Mouse (Mus musculus): ENCODE measurements around the gene Tpd52l2. TPM values are rescaled to one million over a fixed set of nuclear protein-coding genes. Genes with fewer than 3 reads are reported as not detected.
"Not testable (repeated sequence)": the region's sequence is repeated elsewhere in the genome, so short reads cannot be mapped to it uniquely, and the experiment has no call there.

Gene Tpd52l2
- polyA plus RNA-seq, 1 experiment: 79.2 TPM

- no peak for TF ChIP-seq FOSL1 (IDR thresholded peaks at IDR 0.05; ENCODE audit: insufficient read depth, low read length, poor library complexity, severe bottlenecking)
- TF ChIP-seq CTCF (IDR thresholded peaks at IDR 0.05; ENCODE audit: control insufficient read depth, insufficient read depth, insufficient read length): no peak
- H3K36me3 ChIP-seq (ENCODE audit: control insufficient read depth, insufficient read depth): no peaks in the 10 kb centered on the region
- H3K4me3 ChIP-seq (ENCODE audit: insufficient read depth, poor library complexity, severe bottlenecking): no peak overlapping the region
- no peaks in the 10 kb centered on the region for H3K79me2 ChIP-seq (ENCODE audit: control insufficient read depth, insufficient read depth)
- no peaks in the 10 kb centered on the region for H3K79me3 ChIP-seq (ENCODE audit: low read depth)
- H3K27me3 ChIP-seq (ENCODE audit: control insufficient read depth, insufficient read depth, insufficient read length): peaks cover 7% of the 10 kb centered on the region
- no peak overlapping the region for H3ac ChIP-seq (ENCODE audit: control insufficient read depth, insufficient read length, low read depth)
Measured at GRCm38 (mm10) chr2:181491432-181492205, 5.3 kb upstream of the Tpd52l2 start.

DNA sequence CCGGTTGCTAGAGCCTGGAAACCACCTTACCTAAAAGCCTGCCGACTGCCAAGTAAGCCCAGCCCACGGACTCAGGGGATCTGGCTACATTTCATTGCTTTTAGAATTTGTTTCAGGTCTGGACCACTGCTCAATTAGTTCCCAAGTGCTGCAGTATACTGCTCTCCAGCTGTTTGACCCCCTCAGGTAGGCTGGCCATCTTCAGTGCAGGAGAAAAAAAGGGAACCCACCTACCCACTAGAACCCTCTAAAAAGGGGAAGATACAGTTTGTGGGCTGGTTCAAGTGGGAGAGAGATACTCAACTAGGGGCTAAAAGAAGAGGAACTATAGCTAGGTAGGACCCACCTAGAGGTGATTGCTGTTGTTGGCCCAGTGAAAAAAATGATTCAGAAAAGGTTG, 4.7 kb upstream of the Tpd52l2 start:
- H3K36me3 ChIP-seq (ENCODE audit: control insufficient read depth, insufficient read depth): no peaks in the 10 kb centered on the region
- no peak overlapping the region for H3K4me3 ChIP-seq (ENCODE audit: insufficient read depth, poor library complexity, severe bottlenecking)
- H3K27me3 ChIP-seq (ENCODE audit: control insufficient read depth, insufficient read depth, insufficient read length): peaks cover 4% of the 10 kb centered on the region
- no peak overlapping the region for H3ac ChIP-seq (ENCODE audit: control insufficient read depth, insufficient read length, low read depth)
- H3K79me3 ChIP-seq (ENCODE audit: low read depth): no peaks in the 10 kb centered on the region
- TF ChIP-seq CEBPB (IDR thresholded peaks at IDR 0.05; ENCODE audit: low read depth): no peak
- TF ChIP-seq MYOD1 (IDR thresholded peaks at IDR 0.05; ENCODE audit: control insufficient read depth, insufficient read length, low read depth): no peak
- no peak for TF ChIP-seq CTCF (IDR thresholded peaks at IDR 0.05; ENCODE audit: control insufficient read depth, insufficient read depth, insufficient read length)
- no peak for TF ChIP-seq MAX (IDR thresholded peaks at IDR 0.05)
- H3K79me2 ChIP-seq (ENCODE audit: control insufficient read depth, insufficient read depth): peaks cover 2% of the 10 kb centered on the region

DNA sequence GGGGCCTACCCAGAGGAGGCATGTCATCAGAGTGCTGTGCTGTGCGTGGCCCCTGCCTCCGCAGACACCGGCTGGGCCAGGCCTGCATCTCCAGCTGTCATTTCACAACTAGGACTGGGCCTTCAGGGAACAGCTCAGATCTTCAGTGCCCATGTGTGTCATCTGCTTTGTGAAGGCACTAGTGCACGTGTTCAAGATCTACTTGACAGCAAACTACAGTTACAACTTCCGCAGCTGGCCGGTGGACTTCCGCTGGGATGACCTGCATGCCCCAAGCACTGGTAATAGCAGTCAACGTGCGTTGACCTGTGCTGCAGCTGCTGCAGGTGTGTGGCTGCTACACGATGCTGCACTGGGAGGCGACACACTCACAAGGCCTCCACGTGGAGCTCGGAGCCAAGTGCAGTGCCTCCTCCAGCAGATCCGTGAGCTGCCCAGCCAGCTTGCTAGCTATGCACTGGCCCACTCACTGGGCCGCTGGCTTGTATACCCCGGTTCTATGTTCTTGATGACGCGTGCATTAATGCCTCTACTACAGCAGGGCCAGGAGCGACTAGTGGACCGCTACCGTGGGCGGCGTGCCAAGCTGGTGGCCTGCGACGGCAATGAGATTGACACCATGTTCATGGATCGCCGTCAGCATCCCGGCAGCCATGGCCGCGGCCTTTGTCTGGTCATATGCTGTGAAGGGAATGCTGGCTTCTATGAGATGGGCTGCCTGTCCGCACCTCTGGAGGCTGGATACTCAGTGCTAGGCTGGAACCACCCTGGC, 3.6 kb upstream of the Tpd52l2 start, which contains the start of gene Abhd16b:
Gene Abhd16b (plus strand): TSS at position 51 of the 772 bp plus-strand sequence.
- Histone ChIP-seq H3K36me3 (ENCODE audit: control insufficient read depth, insufficient read depth) (no peaks in the 10 kb centered on the region), H3K79me2 (ENCODE audit: control insufficient read depth, insufficient read depth) (peaks cover 13% of the 10 kb centered on the region), H3K79me3 (ENCODE audit: low read depth) (peaks cover 7% of the 10 kb centered on the region), H3K27me3 (ENCODE audit: control insufficient read depth, insufficient read depth, insufficient read length) (peaks cover 4% of the 10 kb centered on the region), H3ac (ENCODE audit: control insufficient read depth, insufficient read length, low read depth) (no peak within 1 kb of the TSS), H3K4me3 (ENCODE audit: insufficient read depth, poor library complexity, severe bottlenecking) (no peak within 1 kb of the TSS)
- no peak for TF ChIP-seq MYOD1 (IDR thresholded peaks at IDR 0.05; ENCODE audit: control insufficient read depth, insufficient read length, low read depth)
- TF ChIP-seq USF1 (IDR thresholded peaks at IDR 0.05; ENCODE audit: low read depth): no peak
- TF ChIP-seq MYOG (IDR thresholded peaks at IDR 0.05; ENCODE audit: control insufficient read depth, extremely low read depth, insufficient read length): no peak
- TF ChIP-seq CTCF (IDR thresholded peaks at IDR 0.05; ENCODE audit: control insufficient read depth, insufficient read depth, insufficient read length): no peak
- no peak for TF ChIP-seq CEBPB (IDR thresholded peaks at IDR 0.05; ENCODE audit: low read depth)
- no peak for TF ChIP-seq MAX (IDR thresholded peaks at IDR 0.05)
- TF ChIP-seq FOSL1 (IDR thresholded peaks at IDR 0.05; ENCODE audit: insufficient read depth, low read length, poor library complexity, severe bottlenecking): no peak

DNA sequence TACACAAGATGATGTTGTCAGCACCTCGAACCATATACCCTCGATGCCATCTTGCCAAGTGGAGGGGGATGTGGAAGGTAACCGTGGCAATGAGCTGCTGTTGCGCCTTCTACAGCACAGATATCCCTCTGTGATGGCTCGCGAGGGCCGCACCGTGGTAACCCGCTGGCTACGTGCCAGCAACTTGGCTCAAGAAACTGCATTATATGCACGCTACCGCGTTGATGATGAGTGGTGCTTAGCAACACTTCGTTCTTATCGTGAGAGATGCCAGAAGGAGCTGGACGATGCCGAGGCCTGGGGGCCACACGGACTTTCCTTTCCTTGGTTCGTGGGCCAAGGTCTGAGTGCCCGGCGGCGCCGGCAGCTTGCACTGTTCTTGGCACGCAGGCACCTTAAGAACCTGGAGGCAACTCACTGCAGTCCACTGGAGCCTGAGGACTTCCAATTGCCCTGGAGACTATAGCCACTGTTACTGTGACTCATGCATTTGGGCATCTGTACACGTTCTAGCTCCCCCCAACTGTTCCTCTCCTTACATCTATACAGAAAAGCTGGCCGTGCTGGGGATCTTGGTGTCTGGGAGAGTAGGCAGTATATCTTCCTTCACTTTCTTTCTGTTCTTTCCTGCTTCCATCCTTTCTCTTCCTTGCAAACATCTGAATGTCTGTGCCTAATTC, 2.5 kb upstream of the Tpd52l2 start:
- H3K27me3 ChIP-seq (ENCODE audit: control insufficient read depth, insufficient read depth, insufficient read length): peaks cover 4% of the 10 kb centered on the region
- peaks cover 18% of the 10 kb centered on the region for H3K79me3 ChIP-seq (ENCODE audit: low read depth)

DNA sequence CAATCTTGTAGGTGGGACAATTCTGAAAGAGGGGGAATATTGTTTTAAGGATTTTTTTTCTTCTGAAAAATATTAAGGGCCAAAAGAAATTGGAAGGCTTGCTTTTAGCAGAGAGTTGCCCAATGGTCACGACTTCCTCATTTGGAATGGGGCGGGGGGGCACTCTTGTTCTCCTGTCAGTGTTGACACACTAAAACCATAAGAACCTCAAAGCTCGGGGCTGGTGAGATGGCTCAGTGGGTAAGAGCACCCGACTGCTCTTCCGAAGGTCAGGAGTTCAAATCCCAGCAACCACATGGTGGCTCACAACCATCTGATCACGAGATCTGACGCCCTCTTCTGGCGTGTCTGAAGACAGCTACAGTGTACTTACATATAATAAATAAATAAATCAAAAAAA, 1.1 kb upstream of the Tpd52l2 start:
- Histone ChIP-seq H3K79me3 (ENCODE audit: low read depth) (peaks cover 30% of the 10 kb centered on the region), H3K4me3 (ENCODE audit: insufficient read depth, poor library complexity, severe bottlenecking) (peak overlapping the region; percentile 89), H3K79me2 (ENCODE audit: control insufficient read depth, insufficient read depth) (peaks cover 38% of the 10 kb centered on the region), H3K36me3 (ENCODE audit: control insufficient read depth, insufficient read depth) (peaks cover 18% of the 10 kb centered on the region)
- not testable (repeated sequence) for H3ac ChIP-seq (ENCODE audit: control insufficient read depth, insufficient read length, low read depth); H3K27me3 ChIP-seq (ENCODE audit: control insufficient read depth, insufficient read depth, insufficient read length)

More for the DNA sequence above, 2.5 kb upstream of the Tpd52l2 start:
- TF ChIP-seq MYOD1 (IDR thresholded peaks at IDR 0.05; ENCODE audit: control insufficient read depth, insufficient read length, low read depth): no peak
- no peak for TF ChIP-seq FOSL1 (IDR thresholded peaks at IDR 0.05; ENCODE audit: insufficient read depth, low read length, poor library complexity, severe bottlenecking)
- H3K79me2 ChIP-seq (ENCODE audit: control insufficient read depth, insufficient read depth): peaks cover 24% of the 10 kb centered on the region
- no peak overlapping the region for H3K4me3 ChIP-seq (ENCODE audit: insufficient read depth, poor library complexity, severe bottlenecking)
- H3ac ChIP-seq (ENCODE audit: control insufficient read depth, insufficient read length, low read depth): no peak overlapping the region
- H3K36me3 ChIP-seq (ENCODE audit: control insufficient read depth, insufficient read depth): peaks cover 3% of the 10 kb centered on the region

- Histone ChIP-seq H3K79me2 (ENCODE audit: control insufficient read depth, insufficient read depth) (peaks cover 43% of the 10 kb centered on the region), H3K79me3 (ENCODE audit: low read depth) (peaks cover 34% of the 10 kb centered on the region), H3ac (ENCODE audit: control insufficient read depth, insufficient read length, low read depth) (peak overlapping the region; percentile 27), H3K4me3 (ENCODE audit: insufficient read depth, poor library complexity, severe bottlenecking) (peak overlapping the region; percentile 89), H3K36me3 (ENCODE audit: control insufficient read depth, insufficient read depth) (peaks cover 22% of the 10 kb centered on the region), H3K27me3 (ENCODE audit: control insufficient read depth, insufficient read depth, insufficient read length) (peaks cover 4% of the 10 kb centered on the region)
- peak; percentile 46 for TF ChIP-seq CTCF (IDR thresholded peaks at IDR 0.05; ENCODE audit: control insufficient read depth, insufficient read depth, insufficient read length)
- TF ChIP-seq MYOG (IDR thresholded peaks at IDR 0.05; ENCODE audit: control insufficient read depth, extremely low read depth, insufficient read length): no peak
Measured at GRCm38 (mm10) chr2:181496281-181496680, 661 bp upstream of the Tpd52l2 start.
